Mouse (Mus musculus) large intestine, adult 2 months (tissue): ENCODE measurements around the gene 7530416G11Rik. TPM values are rescaled to one million over a fixed set of nuclear protein-coding genes. Genes with fewer than 3 reads are reported as not detected.

Experiments
- DNase-seq: peaks from one replicate; pipeline ENCODE4 v3.0.0-alpha.2; 2012; ENCODE audit warnings: low read depth, low spot score
- WGBS: fragments of 180-500 bp; shearing (Covaris S2); methylation state at CpG from one replicate; pipeline ENCODE4 v1.1.7; 2018; 5-methylcytosine and 5-hydroxymethylcytosine counted together
- polyA plus RNA-seq: library from polyadenylated mRNA; depleted of rRNA; stranded (reverse); fragments of >200 nt; gene quantifications from 2 replicates; pipeline ENCODE4 v1.2.3, GENCODE M21; 2012; rRNA removed

7530416G11Rik gene
- polyA plus RNA-seq = not detected in 2 replicates

DNA sequence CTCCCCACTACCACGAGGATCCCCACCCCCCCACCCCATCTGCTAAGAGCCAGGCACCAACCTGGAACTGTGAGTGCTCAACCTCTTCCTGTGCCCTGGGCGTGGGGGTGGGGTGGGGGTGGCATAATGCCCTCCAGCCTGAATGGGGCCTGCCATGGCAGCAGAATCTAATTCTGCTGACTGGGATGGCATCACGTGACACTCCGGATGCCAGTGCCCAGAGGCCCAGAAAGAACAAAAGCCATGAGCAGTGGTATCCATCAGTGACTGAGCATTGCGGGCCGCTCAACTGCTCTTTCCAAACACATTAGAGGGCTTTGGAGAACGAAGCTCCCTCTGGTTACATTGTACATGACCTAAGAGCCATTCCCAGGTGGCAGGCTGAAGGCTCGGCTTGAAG, at the start of gene 7530416G11Rik:
Gene 7530416G11Rik, minus strand, starts transcription at position 101 of the 400 bp plus-strand sequence.
- no peak for DNase-seq
- 82% methylated on average over 8 of the region's 8 CpGs for WGBS

DNA sequence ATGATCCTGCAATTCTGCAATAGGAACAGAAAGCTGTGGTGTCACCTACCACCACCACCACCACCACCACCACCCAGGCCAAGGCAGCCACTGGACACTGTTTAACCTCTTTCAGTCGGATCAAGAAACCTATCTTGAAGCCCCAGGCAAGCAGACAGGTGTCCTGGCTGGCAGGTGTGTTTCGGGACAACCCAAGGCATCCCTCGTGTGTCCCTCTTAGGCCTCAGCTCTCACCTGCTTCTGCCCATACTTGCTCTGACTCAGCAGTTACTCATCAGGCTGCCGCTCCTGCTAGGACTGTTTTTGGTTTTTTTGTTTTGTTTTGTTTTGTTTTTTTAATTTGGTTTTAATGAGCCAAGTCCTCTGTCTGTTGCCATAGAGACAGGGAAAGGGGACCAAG, 43.5 kb upstream of the 7530416G11Rik start:
- DNase-seq = no peak
- 55% methylated on average over 4 of the region's 4 CpGs for WGBS

DNA sequence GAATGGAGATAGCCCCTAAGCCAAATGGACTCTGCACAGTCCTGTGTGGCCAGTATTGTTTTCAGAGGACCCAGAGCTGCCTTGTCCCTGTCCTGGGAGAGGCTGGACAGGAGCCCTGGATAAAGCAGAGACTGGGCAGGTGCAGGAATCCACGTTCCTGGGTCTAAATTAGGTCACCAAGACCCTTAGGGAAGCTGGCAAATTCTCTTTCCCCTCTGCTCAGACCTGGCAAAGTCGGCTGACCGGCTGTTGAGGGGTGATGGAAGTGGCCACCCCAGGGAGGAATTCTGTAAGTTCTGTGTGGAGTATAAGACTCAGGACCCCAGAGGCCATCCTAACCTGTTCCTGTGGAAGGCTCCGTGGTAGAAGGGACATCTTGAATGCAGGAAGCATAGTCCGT, 42.3 kb upstream of the 7530416G11Rik start:
- 76% methylated on average over 5 of the region's 5 CpGs for WGBS
- DNase-seq = no peak

DNA sequence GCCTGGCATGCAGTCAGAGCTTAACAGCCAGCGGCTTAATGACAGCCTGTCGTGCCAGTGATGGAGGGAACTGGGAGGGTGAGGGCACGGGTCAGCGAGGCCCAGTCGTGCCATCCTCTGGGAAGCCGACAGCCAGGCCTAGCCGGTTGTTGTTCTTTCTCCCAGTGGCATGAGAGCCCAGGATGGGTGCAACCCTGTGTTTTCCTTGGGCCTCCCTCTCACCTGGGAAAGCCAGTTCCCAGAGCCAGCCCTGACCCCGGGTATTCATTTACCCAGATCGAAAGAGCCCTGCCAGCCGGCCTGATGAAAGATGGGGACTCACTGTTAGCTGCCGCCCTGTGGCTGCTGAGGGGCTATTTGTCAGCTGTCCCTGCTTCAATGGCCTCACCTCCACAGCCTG, 35.1 kb upstream of the 7530416G11Rik start:
- no peak for DNase-seq
- 39% methylated on average over 11 of the region's 11 CpGs for WGBS

DNA sequence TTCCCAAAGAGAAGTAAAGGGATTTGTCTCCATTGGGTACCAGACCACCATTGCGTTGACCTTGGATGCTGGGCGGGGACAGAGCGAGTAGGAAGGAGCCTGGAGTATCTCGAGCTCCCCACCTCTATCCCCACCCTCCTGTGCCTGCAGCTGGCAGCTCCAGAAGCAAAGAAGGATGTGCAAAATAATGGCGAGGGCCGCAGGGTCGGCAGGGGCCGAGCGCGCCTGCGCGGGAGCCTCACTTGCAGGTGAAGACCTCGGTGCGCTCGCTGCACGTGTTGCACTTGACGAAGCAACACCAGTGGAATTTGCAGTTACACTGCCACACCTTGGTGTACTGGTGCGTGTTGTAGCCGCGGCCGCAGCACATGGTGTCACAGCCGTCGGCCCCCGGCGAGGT, 34.1 kb upstream of the 7530416G11Rik start:
- DNase-seq = no peak
- 80% methylated on average over 25 of the region's 25 CpGs for WGBS

DNA sequence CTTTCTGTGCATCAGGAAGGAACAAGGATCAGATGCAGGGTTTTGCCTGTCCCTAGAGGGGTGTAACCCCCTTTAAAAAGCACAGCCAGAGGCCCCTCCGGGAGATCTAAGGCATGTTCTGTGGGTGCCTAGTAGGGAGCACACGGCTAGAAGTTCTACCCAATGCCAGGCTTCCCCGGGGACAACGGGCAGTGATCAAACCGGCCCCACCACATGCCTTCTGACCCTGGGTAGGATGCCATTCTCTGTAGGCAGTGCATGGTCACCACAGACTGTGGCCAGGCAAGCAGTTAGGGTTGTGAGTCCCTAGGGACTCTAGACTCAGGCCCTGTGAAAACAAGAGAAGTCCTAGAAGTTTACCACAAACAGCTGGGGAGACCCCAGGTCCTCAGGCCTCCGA, 31.6 kb upstream of the 7530416G11Rik start:
- DNase-seq = no peak
- WGBS = 78% methylated on average over 6 of the region's 6 CpGs

DNA sequence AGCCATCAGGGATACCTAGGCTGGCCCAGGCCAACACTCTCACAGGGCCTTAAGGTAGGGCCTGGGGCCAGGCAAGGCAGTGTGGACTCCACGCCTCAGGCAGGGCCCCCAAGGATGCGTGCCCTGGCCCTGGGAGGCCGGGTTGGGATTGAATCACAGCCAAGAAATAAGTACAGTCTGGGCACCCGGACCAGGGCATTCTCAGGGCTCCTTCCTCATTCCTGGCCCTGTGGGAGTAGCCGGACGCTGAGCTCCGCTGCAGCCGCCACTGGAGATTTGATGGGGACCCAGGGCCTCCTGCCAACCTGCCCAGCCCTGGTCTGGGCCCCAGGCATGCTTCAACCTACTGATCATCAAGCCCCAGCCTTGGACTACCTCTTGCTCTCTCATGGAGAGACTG, 31.2 kb upstream of the 7530416G11Rik start:
- WGBS = 25% methylated on average over 8 of the region's 8 CpGs
- DNase-seq = no peak

DNA sequence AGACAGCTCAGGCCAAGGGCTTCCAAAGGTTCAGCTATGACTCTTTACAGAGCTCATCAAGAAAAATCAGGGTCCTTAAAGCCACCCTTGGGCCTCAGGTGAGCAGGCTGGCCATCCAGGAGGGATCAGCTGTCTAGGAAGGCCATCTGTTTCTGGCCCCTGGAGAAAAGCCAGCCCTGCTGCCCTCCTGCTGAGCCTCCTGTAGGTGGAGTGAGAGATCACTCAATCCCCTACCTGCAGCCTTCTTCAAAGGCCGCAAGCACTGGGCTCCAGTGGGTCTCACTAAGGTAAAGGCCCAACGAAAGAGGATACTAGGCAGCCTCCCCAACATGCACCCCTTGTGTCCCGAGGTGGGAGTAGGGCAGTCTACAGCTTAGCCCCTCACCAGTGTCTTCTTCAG, 29.0 kb upstream of the 7530416G11Rik start:
- WGBS = 70% methylated on average over 3 of the region's 3 CpGs
- no peak for DNase-seq

DNA sequence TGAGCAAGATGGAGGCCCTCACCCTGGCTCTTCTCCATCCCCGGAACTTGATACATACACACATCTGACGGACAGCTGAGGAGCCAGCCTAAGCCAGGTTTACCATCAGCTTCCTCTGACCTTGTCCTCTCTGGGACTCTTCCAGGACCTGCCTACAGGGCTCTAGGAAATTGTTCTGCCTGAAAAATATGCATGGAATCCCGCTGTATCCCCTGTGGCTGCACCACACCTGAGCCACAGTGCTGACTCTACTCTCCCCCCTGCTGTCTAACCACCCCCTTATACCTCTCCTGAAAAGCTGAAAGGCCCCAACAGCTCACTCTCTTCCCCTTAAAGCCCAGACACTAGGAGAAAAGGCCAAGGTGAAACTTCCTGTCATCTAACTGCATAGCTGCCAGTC, 26.9 kb upstream of the 7530416G11Rik start:
- 53% methylated on average over 3 of the region's 3 CpGs for WGBS
- DNase-seq = no peak

DNA sequence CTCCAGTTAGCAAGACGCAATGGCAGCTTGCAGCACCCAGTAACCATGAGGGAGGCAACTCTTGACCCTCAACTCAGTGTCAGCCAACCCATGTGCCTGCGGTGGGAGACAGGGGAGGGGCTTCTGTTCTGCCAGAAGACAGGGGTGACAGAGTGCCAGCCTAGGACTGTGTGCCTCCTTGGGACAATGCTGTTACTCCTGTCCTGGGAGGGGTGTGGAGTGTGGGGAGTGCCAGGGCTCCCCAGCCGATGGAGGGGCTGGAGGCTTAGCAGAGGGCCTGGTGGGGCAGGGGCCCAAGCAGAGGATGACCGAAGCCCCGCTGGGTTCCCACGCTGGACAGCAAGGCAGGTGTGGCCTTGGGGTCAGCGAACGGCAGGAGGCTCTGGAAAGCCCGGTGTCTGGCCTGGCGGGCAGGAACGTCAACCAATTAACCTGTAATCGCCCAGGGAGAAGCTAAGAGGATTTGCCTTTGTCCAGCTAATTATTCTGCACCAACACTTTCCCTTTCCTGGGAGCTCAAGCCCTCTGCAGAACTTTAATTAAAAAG, 21.4 kb upstream of the 7530416G11Rik start:
- WGBS = 66% methylated on average over 12 of the region's 12 CpGs
- DNase-seq = no peak

DNA sequence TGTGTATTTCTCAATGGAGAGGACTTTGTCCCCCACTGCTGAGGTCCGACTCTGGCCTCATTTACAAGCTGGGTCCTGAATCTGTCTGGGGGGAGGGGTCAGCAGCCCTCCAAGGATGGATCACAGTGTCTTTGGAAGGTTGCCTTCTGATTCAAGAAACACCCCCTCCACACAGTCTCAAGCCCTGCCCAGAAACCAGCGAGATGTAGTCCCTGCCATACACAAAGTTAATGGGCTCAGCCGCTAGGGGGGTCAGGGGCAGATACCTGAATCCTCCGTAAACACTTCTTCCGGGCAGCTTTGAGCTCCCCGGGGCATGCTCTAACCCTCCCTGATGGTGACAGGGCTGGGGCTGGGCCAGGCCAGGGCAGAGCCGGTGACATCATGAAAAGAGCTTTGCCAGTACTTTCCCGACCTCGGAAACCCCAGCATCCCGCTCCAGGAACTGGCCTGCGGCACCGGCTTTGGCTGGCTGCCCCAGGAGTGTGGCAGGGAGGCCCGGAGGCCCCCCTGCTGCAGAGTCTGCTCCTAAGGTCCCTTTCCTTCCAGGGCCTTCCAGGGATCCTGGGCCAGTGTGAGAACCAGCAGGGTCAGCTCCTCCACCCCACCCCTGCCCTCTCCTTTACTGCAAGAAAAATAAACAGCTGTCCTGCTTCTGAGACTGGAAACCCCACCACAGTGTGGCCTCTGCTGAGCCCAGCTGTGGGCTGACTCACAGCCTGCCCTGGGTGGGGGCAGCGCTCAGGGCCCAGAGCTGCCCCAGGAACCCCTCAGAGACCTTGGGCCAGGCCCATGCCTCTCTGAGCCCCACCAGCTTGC, 20.4 kb upstream of the 7530416G11Rik start:
- WGBS = 5% methylated on average over 14 of the region's 14 CpGs
- DNase-seq = no peak

DNA sequence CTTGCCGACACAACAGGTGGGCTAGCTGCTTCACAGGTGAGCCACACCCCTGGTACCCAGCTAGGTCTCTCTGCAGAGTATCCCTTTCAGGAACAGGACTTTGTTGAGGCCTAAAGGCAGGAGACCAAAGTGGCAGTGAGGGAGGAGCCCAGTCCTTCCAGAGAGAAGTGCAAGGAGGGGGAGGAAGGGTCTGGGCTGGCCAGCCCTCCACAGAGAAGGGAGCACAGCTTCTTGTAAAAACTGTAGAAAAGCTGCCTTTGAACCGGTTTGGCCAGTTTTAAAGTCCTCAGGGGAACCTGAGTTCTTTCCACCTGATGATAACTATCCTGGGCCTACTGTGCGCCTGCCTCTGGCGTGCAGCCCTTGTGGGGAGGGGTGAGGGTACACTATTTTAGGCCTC, 16.4 kb upstream of the 7530416G11Rik start:
- 52% methylated on average over 4 of the region's 4 CpGs for WGBS
- no peak for DNase-seq

DNA sequence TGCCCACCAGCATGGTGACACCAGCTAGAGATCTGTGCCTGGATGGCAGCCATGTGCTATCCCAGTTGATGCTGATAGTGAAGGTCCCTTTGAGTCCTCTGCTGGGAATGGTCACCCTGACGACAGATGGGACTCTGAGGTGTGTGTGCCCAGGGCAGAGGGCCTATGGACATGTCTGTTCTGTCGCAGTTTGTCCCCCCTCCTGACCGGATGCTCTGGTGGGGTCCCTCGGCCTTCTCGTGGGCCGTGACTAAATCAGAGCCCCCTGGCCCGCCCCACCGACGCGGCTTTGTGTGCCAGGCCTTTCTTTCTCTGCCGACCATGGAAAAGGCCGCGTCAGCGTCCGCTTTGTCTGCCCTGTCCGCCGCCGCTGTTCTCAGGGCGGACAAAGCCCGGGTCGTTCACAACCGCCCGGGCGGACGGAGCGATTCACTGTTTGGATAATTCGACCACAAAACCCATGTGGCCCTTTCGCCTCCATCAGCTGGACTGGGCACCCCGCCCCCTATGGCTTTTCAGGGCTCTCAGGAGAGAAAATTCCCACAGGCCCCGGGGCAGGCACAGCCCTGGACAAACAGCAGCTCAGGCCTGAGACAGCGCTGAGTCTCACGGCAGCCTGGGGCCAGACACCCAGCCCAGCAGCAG, 4.5 kb upstream of the 7530416G11Rik start:
- 76% methylated on average over 32 of the region's 32 CpGs for WGBS
- DNase-seq = no peak

DNA sequence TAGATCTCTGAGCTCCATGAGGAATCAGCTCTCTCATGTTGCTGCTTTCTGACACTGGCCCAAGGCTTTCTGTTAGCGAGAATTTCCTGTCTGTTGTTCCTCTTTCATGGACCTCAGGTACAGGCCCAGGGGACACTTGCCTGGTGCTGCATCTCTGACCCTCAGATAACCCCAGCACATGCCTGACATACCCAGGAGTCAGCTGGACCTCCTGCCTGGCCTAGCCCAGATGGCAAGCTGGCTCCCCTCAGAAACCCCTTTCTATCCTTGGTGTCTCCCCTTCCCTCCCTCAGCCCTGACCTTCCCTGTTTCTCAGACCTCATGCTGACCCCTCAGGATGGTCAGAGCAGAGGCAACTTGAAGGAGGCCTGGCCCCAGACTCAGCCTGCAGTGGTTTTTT, 3.7 kb upstream of the 7530416G11Rik start:
- WGBS = 36% methylated on average over 1 of the region's 1 CpGs
- DNase-seq = no peak

DNA sequence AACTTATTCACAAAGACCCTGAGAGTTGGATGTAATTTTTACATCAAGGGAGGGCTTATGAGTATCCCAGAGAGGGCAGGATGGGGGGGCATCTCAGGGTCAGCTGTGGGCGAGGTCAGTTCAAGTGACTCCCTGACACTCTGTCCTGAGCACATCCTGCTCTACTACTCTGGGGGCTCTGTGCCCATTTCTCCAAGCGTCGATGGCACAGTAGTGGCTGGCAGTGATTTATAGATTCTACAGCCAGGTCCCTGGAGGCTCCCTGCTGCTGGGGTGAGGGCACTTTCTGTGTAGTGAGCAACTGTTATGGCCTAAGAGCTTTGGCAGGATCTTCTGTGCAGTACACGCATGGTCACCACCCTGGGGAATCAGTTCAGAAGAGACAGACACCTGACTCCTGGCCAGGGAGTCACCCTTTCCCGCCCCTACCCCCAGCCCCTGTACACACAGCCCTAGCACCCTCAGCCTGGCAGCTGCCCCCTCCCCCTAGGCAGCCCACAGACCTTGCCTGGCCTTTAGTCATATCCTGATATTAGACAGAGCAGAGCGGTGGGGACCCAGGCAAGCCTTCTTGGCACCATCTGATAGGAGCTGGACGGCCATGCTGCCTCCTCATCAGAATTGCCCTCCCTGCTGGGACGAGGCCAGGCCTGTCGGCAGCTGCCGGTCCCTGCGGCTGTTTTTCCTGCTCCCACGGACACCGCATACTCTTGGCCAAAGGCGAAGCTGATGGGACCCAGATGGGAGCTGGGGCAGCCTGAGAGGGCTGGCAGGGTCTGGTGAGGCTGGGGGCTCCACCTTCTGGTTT, 2.3 kb upstream of the 7530416G11Rik start:
- no peak for DNase-seq
- 58% methylated on average over 14 of the region's 14 CpGs for WGBS

DNA sequence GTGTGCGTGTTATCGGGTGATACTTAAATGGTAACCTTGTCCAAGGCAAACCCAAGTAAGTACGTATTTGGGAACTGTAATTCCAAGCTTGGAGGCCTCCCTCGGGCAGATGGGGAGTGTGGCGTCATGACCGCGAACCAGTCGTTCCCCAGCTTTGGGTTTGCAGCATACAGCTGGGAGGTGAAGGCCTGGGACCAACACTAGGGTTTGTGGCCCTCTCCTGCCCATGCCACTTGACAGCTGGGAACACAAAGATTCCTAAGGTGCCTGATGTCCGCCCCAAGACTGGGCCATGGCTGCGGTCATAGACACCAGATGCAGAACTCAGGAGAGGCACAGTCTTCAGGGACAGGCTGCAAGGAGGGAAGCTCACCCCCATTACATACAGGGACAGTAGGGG, 2.8 kb downstream of the 7530416G11Rik start:
- no peak for DNase-seq
- WGBS = 80% methylated on average over 10 of the region's 10 CpGs

DNA sequence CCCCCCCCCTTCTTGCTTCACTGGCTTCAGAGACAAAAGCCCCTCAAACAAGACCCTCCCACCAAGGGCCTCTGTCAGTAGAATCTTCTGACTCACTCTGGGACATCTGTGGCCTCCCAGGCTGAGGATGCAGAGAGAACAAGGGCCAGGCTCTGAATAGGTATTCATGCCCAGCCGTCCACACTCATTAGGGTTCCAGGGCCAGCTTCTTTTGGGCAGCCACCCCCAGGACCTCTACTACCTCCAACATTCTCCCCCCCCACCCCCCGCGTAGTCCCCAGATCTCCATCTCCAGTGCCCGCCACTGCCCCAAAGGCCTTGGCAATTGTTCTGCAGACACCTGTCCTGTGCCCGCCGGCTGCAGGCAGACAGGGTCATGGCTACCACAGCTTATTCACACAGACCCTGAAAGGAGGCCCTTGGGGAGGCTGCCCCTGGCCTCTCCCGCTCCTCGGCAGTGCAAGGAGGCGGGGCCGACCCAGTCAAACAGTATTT, 5.0 kb downstream of the 7530416G11Rik start:
- no peak for DNase-seq
- 42% methylated on average over 10 of the region's 10 CpGs for WGBS

DNA sequence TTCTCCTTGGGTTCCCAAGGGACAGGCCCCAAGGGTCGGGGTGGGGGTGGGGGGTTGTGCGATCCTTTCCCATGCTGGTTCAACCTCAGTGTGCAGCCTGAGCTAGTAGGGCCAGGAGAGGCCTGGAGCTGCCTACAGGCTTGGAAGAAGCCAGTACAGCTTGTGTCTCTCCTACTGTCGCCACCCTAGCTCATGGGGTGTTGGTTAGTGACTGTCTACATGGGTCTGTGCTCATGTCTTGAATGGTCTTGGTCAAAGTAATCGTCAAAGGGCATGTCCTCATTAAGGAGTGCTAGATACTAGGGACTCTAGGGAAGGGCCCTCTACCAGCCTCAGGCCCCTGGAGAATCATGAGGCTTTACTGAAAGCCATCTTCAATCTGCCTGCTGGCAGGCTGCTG, 5.5 kb downstream of the 7530416G11Rik start:
- no peak for DNase-seq
- WGBS = 85% methylated on average over 4 of the region's 4 CpGs

DNA sequence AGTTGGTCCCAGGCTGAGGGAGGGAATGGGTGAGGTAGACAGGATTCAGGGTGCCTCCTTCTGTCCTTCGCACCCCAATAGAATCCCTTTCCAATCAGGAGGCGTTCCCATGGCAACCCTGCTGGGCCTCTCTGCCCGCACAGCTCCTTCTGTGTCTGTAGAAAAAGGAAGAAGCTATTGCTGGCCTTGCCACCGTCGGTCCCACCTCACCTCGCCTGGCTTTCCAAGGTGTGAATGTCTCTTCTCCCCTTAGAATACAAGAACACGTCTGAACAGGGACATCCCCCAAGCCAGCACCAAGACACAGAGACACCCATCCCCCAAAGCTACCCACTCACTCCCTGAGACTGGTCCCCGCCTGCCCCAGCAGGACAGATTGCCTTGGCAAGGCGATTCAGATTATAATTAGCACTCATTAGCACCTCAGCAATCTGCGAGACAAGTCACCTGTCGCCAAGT, 8.8 kb downstream of the 7530416G11Rik start:
- 24% methylated on average over 11 of the region's 11 CpGs for WGBS
- DNase-seq = no peak

DNA sequence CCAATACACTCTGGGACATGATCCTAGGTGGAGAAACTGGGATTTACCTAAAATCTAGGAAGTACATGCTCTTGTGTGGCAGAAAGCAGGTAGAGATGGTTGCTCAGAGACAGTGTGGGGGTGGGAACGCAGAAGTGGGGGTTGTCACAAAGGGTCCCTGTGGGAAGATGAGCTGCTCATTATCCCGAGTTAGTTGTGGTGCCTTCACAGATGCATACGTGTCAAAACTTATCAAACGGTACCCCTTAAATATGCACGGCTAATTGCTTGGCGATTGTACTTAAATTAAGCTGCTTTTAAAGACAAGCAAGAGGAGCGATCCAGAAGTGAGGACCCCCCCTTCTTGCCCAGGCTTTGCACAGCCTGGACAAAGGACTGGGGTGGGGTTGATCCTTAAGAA, 13.3 kb downstream of the 7530416G11Rik start:
- DNase-seq = no peak
- 83% methylated on average over 7 of the region's 7 CpGs for WGBS
